Mouse (Mus musculus): ENCODE results near the gene Gaa. TPM values are rescaled to one million over a fixed set of nuclear protein-coding genes. Genes with fewer than 3 reads are reported as not detected.

Gene Gaa
- 336 TPM in 2 replicates for polyA plus RNA-seq (2012; rRNA removed)

DNA sequence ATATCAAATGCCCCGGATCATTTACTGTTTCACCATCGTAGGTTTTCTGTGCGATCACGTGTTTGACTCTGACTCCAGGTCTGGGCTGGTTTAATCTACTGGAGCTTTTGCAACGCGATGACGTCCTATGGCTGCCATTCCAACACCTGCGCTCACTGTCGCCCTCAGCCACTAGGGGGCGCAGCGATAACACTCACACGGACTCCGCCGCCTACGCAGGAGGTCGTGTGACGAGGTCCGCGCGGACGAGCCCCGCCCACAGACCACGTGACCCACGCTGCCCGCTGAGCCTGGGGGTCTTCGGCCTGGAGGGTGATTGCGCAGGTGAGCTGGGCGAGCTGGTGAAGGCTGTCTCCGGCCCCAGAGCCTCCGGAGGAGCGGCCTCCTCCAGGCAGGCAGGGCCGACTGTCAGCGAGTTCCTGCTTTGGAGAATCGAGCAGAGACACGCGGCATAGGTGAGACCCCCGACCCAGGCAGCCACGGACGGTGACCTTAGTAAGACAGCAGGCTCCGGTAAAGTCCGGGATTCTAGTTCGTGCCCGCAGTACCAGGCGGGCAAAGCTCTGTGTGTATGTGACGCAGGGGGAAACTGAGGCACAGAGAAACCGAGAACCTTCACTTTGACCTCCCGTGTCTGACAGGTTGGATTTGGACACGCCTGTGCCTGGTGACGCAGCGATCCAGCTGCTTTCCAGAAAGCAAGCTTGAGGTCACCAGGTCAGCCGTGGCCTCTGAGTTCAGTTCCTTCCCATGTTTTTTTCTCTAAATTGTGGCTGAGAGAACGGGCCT, at the start of gene Gaa:
Gaa (plus strand) TSS at position 120 of the 789 bp plus-strand sequence.

DNA sequence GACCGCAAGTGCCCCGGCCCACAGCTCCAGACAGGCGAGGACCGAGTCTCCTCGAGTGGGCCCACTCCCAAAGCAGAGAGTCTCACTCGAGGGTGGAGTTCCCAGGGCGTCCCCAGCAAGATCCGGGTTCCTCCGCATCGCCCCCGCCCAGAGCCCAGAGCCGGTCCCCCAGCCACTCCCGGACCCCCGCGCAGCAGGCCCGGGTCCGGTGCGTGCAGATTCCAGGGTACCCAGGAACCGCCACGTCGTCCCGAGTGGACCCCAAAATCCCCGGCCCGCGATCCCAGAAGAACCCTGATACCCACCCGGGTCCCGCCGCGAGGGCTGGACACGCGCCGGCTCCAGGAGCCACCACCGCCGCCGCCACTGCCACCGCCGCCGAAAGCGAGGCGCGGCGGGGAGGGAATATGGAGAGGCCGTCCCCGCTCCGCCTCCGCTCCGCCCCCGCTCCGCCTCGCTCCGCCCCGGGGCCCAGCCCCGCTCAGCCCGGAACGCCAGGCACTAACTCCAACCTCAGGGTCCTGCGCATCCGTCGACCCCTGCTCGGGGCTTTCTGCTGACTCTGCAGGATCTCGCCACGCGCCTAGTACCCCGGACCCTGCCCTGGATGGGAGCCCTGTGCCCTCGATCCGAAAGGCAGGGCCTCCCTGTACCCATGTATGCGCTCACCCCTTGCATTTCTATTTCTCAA, 39.5 kb upstream of the Gaa start, which contains the start of the genes Tbc1d16 and Ccdc40:
Tbc1d16 (minus strand) TSS at position 409 of the 691 bp plus-strand sequence.
Ccdc40 (plus strand) TSS at position 482 of the 691 bp plus-strand sequence.

DNA sequence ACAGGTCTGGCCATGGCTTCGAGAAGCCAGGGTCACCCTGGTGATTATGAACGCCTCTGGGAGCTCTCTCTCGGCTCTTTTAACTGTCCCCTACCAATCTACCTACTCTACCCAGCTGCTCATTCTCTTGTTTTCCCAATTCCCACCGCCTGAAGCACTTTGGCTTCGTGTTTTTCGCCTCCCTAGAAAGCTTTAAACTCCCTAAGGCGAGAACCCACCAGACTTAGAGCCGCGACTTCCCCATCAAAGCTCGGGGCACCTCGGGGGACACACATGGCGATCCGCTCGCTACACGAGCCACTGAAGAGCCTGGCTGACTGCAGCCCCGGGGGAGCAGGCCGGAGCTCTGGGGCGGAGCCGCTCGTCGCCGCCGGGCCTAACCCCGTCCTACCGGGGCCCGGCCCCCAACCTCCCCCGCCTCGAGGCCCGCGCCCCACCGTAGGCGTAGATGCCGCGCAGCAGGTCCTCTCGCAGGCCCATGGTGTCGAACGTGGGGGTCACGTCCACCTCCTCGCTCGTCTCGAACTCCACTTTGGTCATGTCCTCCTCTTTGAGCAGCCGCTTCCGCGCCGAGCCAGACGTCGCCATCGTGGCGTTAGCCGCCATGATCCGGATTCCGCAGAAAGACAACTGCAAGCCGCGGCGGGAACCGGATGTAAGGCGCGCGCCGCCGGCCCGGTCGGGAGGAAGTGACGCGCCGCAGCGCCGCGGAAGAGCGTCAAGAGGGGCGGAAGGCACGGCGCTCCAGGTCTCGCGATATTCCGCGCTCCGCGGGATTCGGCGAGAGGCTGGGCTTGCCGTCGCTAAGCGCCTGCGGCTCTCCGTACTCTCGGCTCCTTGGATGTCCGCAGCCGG, 31.9 kb downstream of the Gaa start, which contains the start of gene Eif4a3:
Eif4a3 (minus strand) TSS at position 699 of the 855 bp plus-strand sequence.

DNA sequence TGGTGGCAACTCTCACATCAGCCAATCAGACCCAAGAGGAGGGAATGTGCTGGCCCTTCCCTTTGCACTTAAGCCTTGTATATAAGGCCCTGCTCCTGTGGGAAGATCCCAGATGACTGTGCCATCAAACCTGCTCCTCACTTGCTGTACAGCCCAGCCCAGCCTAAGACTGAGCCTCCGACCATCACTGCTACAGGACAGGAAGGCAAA, 39.9 kb downstream of the Gaa start, which contains the start of gene Card14:
Card14 (plus strand) TSS at position 111 of the 210 bp plus-strand sequence.

Other genes with a start within 250 kb of the Gaa start
- gene Cbx2, start 244.9 kb upstream of the Gaa start, polyA plus RNA-seq (2012; rRNA removed) = 11.6 and 13.0 TPM in 2 replicates
- 3.0 and 7.6 TPM in 2 replicates for gene Cbx8, start 226.9 kb upstream of the Gaa start, polyA plus RNA-seq (2012; rRNA removed)
- 27.2 and 28.2 TPM in 2 replicates for gene Cbx4, start 181.7 kb upstream of the Gaa start, polyA plus RNA-seq (2012; rRNA removed)
- gene Tbc1d16, start 39.4 kb upstream of the Gaa start, polyA plus RNA-seq (2012; rRNA removed) = 21.4 and 22.2 TPM in 2 replicates
- gene Ccdc40, start 39.3 kb upstream of the Gaa start, polyA plus RNA-seq (2012; rRNA removed) = 11.7 and 13.0 TPM in 2 replicates
- gene Eif4a3, start 32.2 kb downstream of the Gaa start, polyA plus RNA-seq (2012; rRNA removed) = 121 and 122 TPM in 2 replicates
- gene Card14, start 39.9 kb downstream of the Gaa start, polyA plus RNA-seq (2012; rRNA removed) = 0.16 and 0.28 TPM in 2 replicates
- 49.3 and 55.6 TPM in 2 replicates for gene Sgsh, start 87.6 kb downstream of the Gaa start, polyA plus RNA-seq (2012; rRNA removed)
- 31.6 and 41.4 TPM in 2 replicates for gene Slc26a11, start 87.7 kb downstream of the Gaa start, polyA plus RNA-seq (2012; rRNA removed)
- 33.7 and 44.6 TPM in 2 replicates for gene Rnf213, start 125.2 kb downstream of the Gaa start, polyA plus RNA-seq (2012; rRNA removed)
- 27.0 and 32.1 TPM in 2 replicates for gene Endov, start 223.5 kb downstream of the Gaa start, polyA plus RNA-seq (2012; rRNA removed)

Measured in ovary, adult 2 months (tissue).